8 mouse cellular contexts compared by ENCODE assay signal in genomic region chr2:132028894-132029605, GRCm38 (mm10). TPM values are rescaled to one million over a fixed set of nuclear protein-coding genes. Genes with fewer than 3 reads are reported as not detected.
DNase-seq lines count a peak whose midpoint lies in the region; ATAC-seq and TF ChIP-seq lines count a peak whose summit lies in the region.

No protein-coding gene starts in this region.

- H3K27ac ChIP-seq in bone marrow macrophage, adult 2 months (ENCODE audit: insufficient read depth, low read depth, low read length) = peak overlapping the region; percentile 90
- peak overlapping the region; percentile 82 for H3K27ac ChIP-seq in lung, postnatal 0 days (ENCODE audit: low read length)

- H3K4me2 ChIP-seq in lung, postnatal 0 days (replicated peaks; ENCODE audit: low read depth, low read length) = peak overlapping the region; percentile 90

- no peaks in the 10 kb centered on the region for H3K36me3 ChIP-seq in lung, postnatal 0 days (ENCODE audit: insufficient read depth, low read length)

- H3K4me3 ChIP-seq in bone marrow macrophage, adult 2 months (ENCODE audit: insufficient read depth, low read length) = peak overlapping the region; percentile 92
- H3K4me3 ChIP-seq in lung, postnatal 0 days (ENCODE audit: low read depth, low read length) = peak overlapping the region; percentile 58

- no peaks in the 10 kb centered on the region for H3K27me3 ChIP-seq in lung, postnatal 0 days (replicated peaks; ENCODE audit: insufficient read depth, low read length)

- ATAC-seq in lung, postnatal 0 days = peak; percentile 37
- ATAC-seq in neutrophil, adult 5-6 weeks (ENCODE audit: extremely low read depth, insufficient number of reproducible peaks, low FRiP score, poor library complexity, severe bottlenecking) = peak; percentile 57

- no peak for TF ChIP-seq POLR2A in bone marrow macrophage, adult 2 months (IDR thresholded peaks at IDR 0.05; ENCODE audit: borderline replicate concordance, low read depth, low read length)

- no peak for TF ChIP-seq EP300 in lung, postnatal 0 days (IDR thresholded peaks at IDR 0.05)

- peaks cover 44% of the 10 kb centered on the region for H3K4me1 ChIP-seq in bone marrow macrophage, adult 2 months (ENCODE audit: control insufficient read depth, insufficient read depth, low read length)
- peaks cover 22% of the 10 kb centered on the region; the same call in 1 of the 2 replicates for H3K4me1 ChIP-seq in lung, postnatal 0 days (ENCODE audit: insufficient read depth, low read depth, low read length)

- TF ChIP-seq CTCF in bone marrow macrophage, adult 2 months (IDR thresholded peaks at IDR 0.05; ENCODE audit: low read depth, low read length) = no peak
- no peak for TF ChIP-seq CTCF in lung, postnatal 0 days (IDR thresholded peaks at IDR 0.05)

- H3K9me3 ChIP-seq in lung, postnatal 0 days (ENCODE audit: low read length) = no peaks in the 10 kb centered on the region

- peak; percentile 50 for DNase-seq in ovary, postnatal 36 days (ENCODE audit: low spot score)
- no peak for DNase-seq in ovary, adult 18-20 months (ENCODE audit: low spot score)
- DNase-seq in heart, adult 9 months (ENCODE audit: low spot score in 2 of 2) = peak; percentile 41
- peak; percentile 27 for DNase-seq in kidney, adult 9 months
- DNase-seq in lung, postnatal 0 days (ENCODE audit: low spot score) = peak; percentile 47
- DNase-seq in adipocyte (ENCODE audit: low spot score) = no peak

- peak overlapping the region; percentile 56 for H3K9ac ChIP-seq in lung, postnatal 0 days (replicated peaks; ENCODE audit: low read depth)

- WGBS in lung, postnatal 0 days = 1% methylated on average over 36 of the region's 36 CpGs

RNA-seq across cellular contexts. Expression of gene Rassf2, which starts 1.0 kb away (rescaled TPM):
- 136 and 155 TPM in 2 replicates for polyA plus RNA-seq in bone marrow macrophage, adult 2 months (2012; ENCODE audit: insufficient read depth, insufficient read length, missing spikeins)
- polyA plus RNA-seq in lung, postnatal 0 days (2015; fragmentation: Nextera tagmentation; extraction: Ambion mirVana) = 10.0 and 15.2 TPM in 2 replicates
- total RNA-seq in neutrophil, adult 5-6 weeks (2017) = 193 and 210 TPM in 2 replicates

Comparison
In these comparisons a context has a peak if more than half of its experiments do, and no peak if none do; other contexts are left out.
1. DNase-seq: peak in ovary, postnatal 36 days (single experiment), heart, adult 9 months (2 of 2), kidney, adult 9 months (single experiment) and lung, postnatal 0 days (single experiment); none in ovary, adult 18-20 months (single experiment) and adipocyte (single experiment).